Mouse (Mus musculus) lung, adult 2 months (tissue): ENCODE measurements around the gene 4930404N11Rik.

ENCODE experiments used
- CTCF ChIP-seq: fragments of 200-500 bp; IDR thresholded peaks from 2 replicates; pipeline ENCODE4 v1.5.1; 2011; ENCODE audit warnings: mild to moderate bottlenecking, low read length, control low read depth; ENCODE audit not compliant: insufficient read depth
- POLR2A ChIP-seq: fragments of 200-500 bp; IDR thresholded peaks from 2 replicates; pipeline ENCODE4 v1.6.1; 2011; ENCODE audit warnings: low read depth, mild to moderate bottlenecking, control low read depth, low read length, borderline replicate concordance; ENCODE audit errors: extremely low read depth

- TF ChIP-seq CTCF (no peak), POLR2A (no peak)
Observed at GRCm38 (mm10) chr10:81313581-81313980, 52.0 kb downstream of the 4930404N11Rik start.
